Mouse (Mus musculus): ENCODE data around the gene Sergef.

DNA sequence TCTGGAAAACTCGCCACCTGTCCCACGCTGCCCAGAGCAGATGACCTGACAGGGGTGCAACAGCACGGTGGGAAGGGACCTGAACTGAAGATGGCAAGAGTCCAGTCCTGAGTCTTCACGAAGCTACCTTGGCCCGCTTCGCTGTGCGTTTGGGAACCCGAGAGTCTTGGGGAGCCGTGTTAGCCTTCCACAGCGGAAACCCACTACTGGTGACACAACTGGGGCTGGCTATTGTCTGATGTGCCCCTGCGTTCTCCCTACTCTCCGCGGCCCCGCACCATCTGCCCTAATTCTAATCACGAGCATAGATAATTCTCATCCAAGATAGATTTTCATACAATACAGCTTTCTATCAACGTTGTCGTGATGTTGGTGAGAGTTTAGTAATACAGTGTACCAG is 455 bp upstream of the Sergef start:
- TF ChIP-seq POLR2A (IDR thresholded peaks at IDR 0.05; ENCODE audit: low read depth, low read length) = no peak
- no peak for TF ChIP-seq CTCF (IDR thresholded peaks at IDR 0.05; ENCODE audit: borderline replicate concordance, insufficient read depth, low read length)
